Mouse (Mus musculus) embryonic facial prominence, embryonic 13.5 days (tissue): ENCODE data around the gene Nrd1. TPM values are rescaled to one million over a fixed set of nuclear protein-coding genes. Genes with fewer than 3 reads are reported as not detected.
A peak's percentile ranks its signal among the peaks of the same experiment; 100 is the strongest.

ENCODE experiments used
- ATAC-seq: fragments of 200-750 bp; cut with Nextera tagmentation; 2 replicates; pipeline ENCODE4 v1.8.0; 2017; ENCODE audit warnings: low read depth; ENCODE audit not compliant: insufficient number of reproducible peaks, insufficient read depth, low FRiP score, low TSS enrichment
- H3K27ac ChIP-seq: fragments of 300-500 bp; sonication (generic); 2 replicates; pipeline ENCODE4 v1.5.1; 2015; ENCODE audit warnings: moderate library complexity, mild to moderate bottlenecking, inconsistent platforms
- H3K27me3 ChIP-seq: fragments of 300-500 bp; sonication (generic); 2 replicates; pipeline ENCODE4 v1.6.1; 2015; ENCODE audit warnings: mild to moderate bottlenecking, inconsistent platforms
- H3K36me3 ChIP-seq: fragments of 300-500 bp; sonication (generic); 2 replicates; pipeline ENCODE4 v1.6.1; 2015; ENCODE audit warnings: mild to moderate bottlenecking, inconsistent platforms
- H3K4me1 ChIP-seq: fragments of 300-500 bp; sonication (generic); 2 replicates; pipeline ENCODE4 v1.6.1; 2015; ENCODE audit warnings: inconsistent platforms
- H3K4me2 ChIP-seq: fragments of 300-500 bp; sonication (generic); 2 replicates; pipeline ENCODE4 v1.6.1; 2015; ENCODE audit warnings: moderate library complexity, mild to moderate bottlenecking, inconsistent platforms
- H3K4me3 ChIP-seq: fragments of 300-500 bp; sonication (generic); 2 replicates; pipeline ENCODE4 v1.5.1; 2015; ENCODE audit warnings: mild to moderate bottlenecking, inconsistent platforms
- H3K9ac ChIP-seq: fragments of 300-500 bp; sonication (generic); 2 replicates; pipeline ENCODE4 v1.6.1; 2015; ENCODE audit warnings: mild to moderate bottlenecking, inconsistent platforms
- H3K9me3 ChIP-seq: fragments of 300-500 bp; sonication (generic); 2 replicates; pipeline ENCODE4 v1.6.1; 2016; ENCODE audit warnings: inconsistent platforms
- WGBS: fragments of 180-500 bp; shearing (Covaris S2); methylation state at CpG from one replicate; pipeline ENCODE4 v1.1.7; 2015; ENCODE audit warnings: mixed read lengths; 5-methylcytosine and 5-hydroxymethylcytosine counted together
- polyA plus RNA-seq: library from polyadenylated mRNA; unstranded; fragments of >200 nt; fragmentation: Nextera tagmentation; extraction: Ambion mirVana; gene quantifications from 2 replicates; pipeline ENCODE4 v1.2.1, GENCODE M21; 2015

Gene Nrd1
- polyA plus RNA-seq, 1 experiment from 2014 or later, result 77.2 TPM

DNA sequence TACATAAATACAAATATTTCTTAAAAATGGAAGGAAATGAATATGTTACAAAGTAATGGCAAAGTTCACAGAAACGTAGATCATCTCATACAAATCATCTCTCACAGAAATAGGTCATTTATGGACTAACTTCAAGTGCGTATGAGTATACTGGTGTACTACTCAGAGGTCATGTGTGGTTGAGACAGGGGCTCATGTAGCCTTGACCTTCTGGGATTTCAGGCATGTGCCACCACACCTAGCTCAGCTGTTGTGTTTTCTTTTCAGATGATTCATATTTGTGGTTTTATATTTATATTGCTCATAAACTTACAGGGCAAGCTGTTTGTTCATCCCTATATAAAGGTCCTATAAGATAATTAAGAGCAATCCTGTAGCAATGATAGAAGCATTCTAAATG, 29.8 kb downstream of the Nrd1 start:
- ATAC-seq, result no peak
- no peak overlapping the region for H3K4me2 ChIP-seq
- no peaks in the 10 kb centered on the region for H3K4me1 ChIP-seq
- H3K27me3 ChIP-seq, result no peaks in the 10 kb centered on the region
- H3K4me3 ChIP-seq, result no peak overlapping the region
- H3K9ac ChIP-seq, result no peak overlapping the region
- 96% methylated on average over 2 of the region's 2 CpGs for WGBS
- H3K27ac ChIP-seq, result no peak overlapping the region
- H3K36me3 ChIP-seq, result peaks cover 54% of the 10 kb centered on the region
- no peaks in the 10 kb centered on the region for H3K9me3 ChIP-seq

DNA sequence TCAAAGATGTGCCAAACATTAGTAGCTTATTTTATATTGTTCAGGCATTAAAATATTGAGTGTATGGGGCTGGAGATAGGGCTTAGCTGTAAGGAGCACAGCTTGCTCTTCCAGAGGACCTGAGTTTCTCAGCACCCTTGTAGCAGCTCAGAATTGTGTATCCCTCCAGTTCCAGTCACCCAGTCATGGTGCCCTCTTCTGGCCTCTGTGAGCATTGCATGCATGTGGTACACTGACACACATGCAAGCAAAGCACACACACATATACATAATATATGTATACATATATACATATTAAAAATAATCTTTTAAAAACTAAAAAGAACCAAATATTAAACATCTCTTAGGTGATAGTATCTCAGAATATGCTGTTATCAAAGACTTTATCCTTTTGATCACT, 35.9 kb downstream of the Nrd1 start:
- Histone ChIP-seq H3K36me3 (peaks cover 61% of the 10 kb centered on the region), H3K4me2 (no peak overlapping the region), H3K9ac (no peak overlapping the region), H3K4me1 (no peaks in the 10 kb centered on the region), H3K27me3 (no peaks in the 10 kb centered on the region), H3K27ac (no peak overlapping the region), H3K9me3 (no peaks in the 10 kb centered on the region), H3K4me3 (no peak overlapping the region)
- no peak for ATAC-seq

DNA sequence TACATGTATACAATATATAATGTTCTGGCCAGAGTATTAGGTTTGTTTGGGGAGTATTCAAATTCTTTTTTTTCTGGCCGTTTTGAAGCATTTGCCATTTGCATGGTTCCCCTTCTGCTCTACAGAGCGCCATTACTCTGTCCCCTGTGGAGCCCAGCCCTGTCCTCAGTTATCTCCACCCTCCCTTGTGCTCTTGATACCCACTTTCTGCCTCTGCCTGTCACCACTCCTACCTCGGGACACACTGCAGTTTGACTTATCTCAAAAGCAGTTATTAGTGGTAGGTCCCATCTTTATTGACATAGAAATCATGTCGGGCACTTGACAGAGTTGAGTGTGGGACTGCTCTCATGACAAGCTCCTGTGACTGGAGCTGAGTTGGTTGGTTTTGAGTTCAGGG, 42.3 kb downstream of the Nrd1 start:
- Histone ChIP-seq H3K27ac (no peak overlapping the region), H3K4me2 (no peak overlapping the region), H3K4me1 (no peaks in the 10 kb centered on the region), H3K4me3 (no peak overlapping the region), H3K9me3 (no peaks in the 10 kb centered on the region), H3K27me3 (no peaks in the 10 kb centered on the region), H3K9ac (no peak overlapping the region), H3K36me3 (peaks cover 89% of the 10 kb centered on the region)
- 89% methylated on average over 4 of the region's 4 CpGs for WGBS
- no peak for ATAC-seq

DNA sequence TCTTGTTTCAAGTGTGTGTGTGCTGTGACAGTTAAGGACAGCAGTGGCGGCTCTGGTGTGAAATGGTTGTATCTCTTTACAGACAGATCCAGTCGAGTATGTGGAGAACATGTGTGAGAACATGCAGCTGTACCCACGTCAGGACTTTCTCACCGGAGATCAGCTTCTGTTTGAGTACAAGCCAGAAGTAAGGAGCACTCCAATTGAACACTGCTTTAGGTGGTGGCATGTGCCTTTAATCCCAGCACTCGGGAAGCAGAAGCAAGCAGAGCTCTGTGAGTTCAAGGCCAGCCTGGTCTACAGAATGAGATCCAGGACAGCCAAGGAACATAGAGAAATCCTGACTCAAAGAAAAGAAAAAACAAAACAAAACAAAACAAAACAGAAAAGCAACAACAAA, 42.8 kb downstream of the Nrd1 start:
- WGBS, result 77% methylated on average over 5 of the region's 5 CpGs
- Histone ChIP-seq H3K27me3 (no peaks in the 10 kb centered on the region), H3K4me3 (no peak overlapping the region), H3K9ac (no peak overlapping the region), H3K27ac (no peak overlapping the region), H3K36me3 (peaks cover 90% of the 10 kb centered on the region), H3K4me2 (no peak overlapping the region), H3K9me3 (no peaks in the 10 kb centered on the region), H3K4me1 (no peaks in the 10 kb centered on the region)
- no peak for ATAC-seq

DNA sequence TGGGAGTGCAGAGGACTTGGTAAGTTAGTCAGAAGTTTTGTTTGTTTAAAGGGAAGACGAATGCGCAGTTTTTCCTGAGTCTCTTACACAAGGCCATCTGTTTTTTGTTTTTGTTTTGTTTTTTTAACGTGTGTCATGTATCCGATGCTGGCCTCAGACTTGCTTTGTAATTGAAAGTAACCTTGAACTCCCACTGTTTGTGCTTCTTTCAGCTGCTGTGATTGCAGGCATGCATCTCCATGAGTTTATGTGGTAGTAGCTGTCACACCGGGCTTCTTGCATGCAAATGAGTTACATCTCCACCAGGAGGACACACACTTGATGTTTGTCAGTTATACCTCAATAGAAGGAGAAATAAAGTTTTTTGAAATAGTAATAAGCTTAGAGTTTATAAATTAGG, 43.3 kb downstream of the Nrd1 start:
- 60% methylated on average over 5 of the region's 5 CpGs for WGBS
- Histone ChIP-seq H3K4me2 (no peak overlapping the region), H3K9me3 (no peaks in the 10 kb centered on the region), H3K27me3 (no peaks in the 10 kb centered on the region), H3K36me3 (peaks cover 88% of the 10 kb centered on the region), H3K27ac (no peak overlapping the region), H3K4me1 (no peaks in the 10 kb centered on the region), H3K4me3 (no peak overlapping the region), H3K9ac (no peak overlapping the region)
- ATAC-seq, result no peak

GRCm38 (mm10) chr4:109048258-109048657, 47.8 kb downstream of the Nrd1 start:
- H3K27me3 ChIP-seq, result no peaks in the 10 kb centered on the region
- no peak for ATAC-seq
- H3K9me3 ChIP-seq, result no peaks in the 10 kb centered on the region
- H3K9ac ChIP-seq, result no peak overlapping the region
- H3K4me3 ChIP-seq, result no peak overlapping the region
- H3K36me3 ChIP-seq, result peaks cover 79% of the 10 kb centered on the region
- WGBS, result 92% methylated on average over 4 of the region's 4 CpGs
- H3K27ac ChIP-seq, result no peak overlapping the region
- no peaks in the 10 kb centered on the region for H3K4me1 ChIP-seq
- H3K4me2 ChIP-seq, result no peak overlapping the region

DNA sequence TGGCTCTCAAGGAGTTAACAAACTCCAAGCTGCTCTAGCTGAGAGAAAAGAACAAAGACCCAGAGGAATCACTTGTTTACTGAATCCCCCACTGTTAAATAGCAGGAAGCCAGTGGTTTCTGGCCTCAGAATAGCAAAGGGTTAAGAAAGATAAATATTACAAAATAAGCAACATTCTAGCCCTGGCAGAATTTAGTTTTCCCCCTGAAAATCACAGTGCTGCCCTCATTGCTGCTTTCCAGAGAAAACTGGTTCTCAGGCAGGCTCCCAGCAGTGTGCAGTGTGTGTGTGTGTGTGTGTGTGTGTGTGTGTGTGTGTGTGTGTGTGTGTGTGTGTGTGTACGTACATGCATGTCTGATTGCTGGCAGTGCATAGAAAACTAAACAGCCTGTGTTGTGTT, 51.8 kb downstream of the Nrd1 start:
- Histone ChIP-seq H3K36me3 (peaks cover 74% of the 10 kb centered on the region), H3K9ac (no peak overlapping the region), H3K4me2 (no peak overlapping the region; the same call in 1 of the 2 replicates), H3K27ac (peak overlapping the region; percentile 39; the same call in 1 of the 2 replicates), H3K9me3 (no peaks in the 10 kb centered on the region), H3K4me3 (no peak overlapping the region), H3K27me3 (no peaks in the 10 kb centered on the region), H3K4me1 (no peaks in the 10 kb centered on the region)
- WGBS, result no CpG with 5 or more reads among the region's 1 CpGs
- ATAC-seq, result no peak

DNA sequence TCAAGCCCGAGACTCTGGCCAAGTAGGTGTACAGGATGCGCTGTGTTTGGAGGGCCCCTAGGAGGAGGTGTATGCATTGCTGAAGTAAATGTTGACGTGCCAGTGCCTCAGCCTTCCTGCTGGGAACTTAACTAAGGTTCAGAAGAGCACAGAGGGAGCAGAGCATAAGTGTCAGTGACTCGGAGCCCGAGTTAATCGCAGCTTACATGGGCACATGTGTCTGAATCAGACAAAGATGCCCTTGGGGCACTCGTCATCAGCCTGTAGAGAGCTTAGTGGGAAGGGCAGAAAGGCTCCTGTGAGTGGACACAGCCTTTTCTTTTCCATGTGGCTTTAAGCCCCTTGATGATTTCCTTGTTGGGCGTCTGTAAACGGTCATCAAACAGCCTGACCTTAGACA, 53.5 kb downstream of the Nrd1 start:
- WGBS, result 79% methylated on average over 9 of the region's 9 CpGs
- no peak for ATAC-seq
- Histone ChIP-seq H3K9ac (no peak overlapping the region), H3K36me3 (peaks cover 78% of the 10 kb centered on the region), H3K27me3 (no peaks in the 10 kb centered on the region), H3K4me1 (no peaks in the 10 kb centered on the region), H3K9me3 (no peaks in the 10 kb centered on the region), H3K4me3 (no peak overlapping the region), H3K27ac (no peak overlapping the region), H3K4me2 (no peak overlapping the region)

- H3K27me3 ChIP-seq, result no peaks in the 10 kb centered on the region
- H3K9me3 ChIP-seq, result no peaks in the 10 kb centered on the region
- H3K4me2 ChIP-seq, result no peak overlapping the region
- peaks cover 79% of the 10 kb centered on the region for H3K36me3 ChIP-seq
- no peaks in the 10 kb centered on the region for H3K4me1 ChIP-seq
- no peak overlapping the region for H3K9ac ChIP-seq
- no peak overlapping the region for H3K4me3 ChIP-seq
- ATAC-seq, result no peak
- WGBS, result 85% methylated on average over 7 of the region's 7 CpGs
- H3K27ac ChIP-seq, result no peak overlapping the region
These were observed 55.9 kb downstream of the Nrd1 start for GRCm38 (mm10) chr4:109056351-109056750.

DNA sequence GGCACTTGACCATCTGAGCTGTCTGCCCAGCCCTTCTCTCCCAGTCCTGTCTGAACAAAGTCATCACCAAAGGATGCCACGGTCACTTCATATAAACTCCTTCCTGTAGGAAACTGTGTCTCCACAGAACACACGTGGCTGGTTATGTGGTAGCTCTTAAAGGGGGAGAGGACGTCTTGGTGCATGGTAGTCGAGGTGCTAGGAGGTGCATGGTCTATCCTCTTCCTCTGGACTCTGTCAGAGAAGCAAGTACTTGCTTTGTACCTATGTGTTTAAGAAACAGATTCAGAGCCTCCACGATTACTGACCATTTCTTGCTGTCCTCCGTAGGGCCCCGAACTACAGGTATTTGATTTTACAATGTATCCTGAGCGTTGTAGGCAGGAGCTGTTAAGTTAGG, 57.2 kb downstream of the Nrd1 start:
- ATAC-seq, result no peak
- Histone ChIP-seq H3K27ac (no peak overlapping the region), H3K27me3 (no peaks in the 10 kb centered on the region), H3K4me3 (no peak overlapping the region), H3K9ac (no peak overlapping the region), H3K36me3 (peaks cover 83% of the 10 kb centered on the region), H3K4me2 (no peak overlapping the region), H3K4me1 (no peaks in the 10 kb centered on the region), H3K9me3 (no peaks in the 10 kb centered on the region)
- whole genome bisulfite sequencing, result 89% methylated on average over 8 of the region's 8 CpGs

GRCm38 (mm10) chr4:109059255-109059821, 58.9 kb downstream of the Nrd1 start:
- H3K36me3 ChIP-seq, result peaks cover 94% of the 10 kb centered on the region
- no peaks in the 10 kb centered on the region for H3K27me3 ChIP-seq
- 90% methylated on average over 4 of the region's 4 CpGs for WGBS

GRCm38 (mm10) chr4:109064941-109065340, 64.5 kb downstream of the Nrd1 start:
- H3K9me3 ChIP-seq, result no peaks in the 10 kb centered on the region
- no peak for ATAC-seq
- H3K4me3 ChIP-seq, result no peak overlapping the region
- H3K4me1 ChIP-seq, result no peaks in the 10 kb centered on the region
- whole genome bisulfite sequencing, result 79% methylated on average over 6 of the region's 6 CpGs
- H3K36me3 ChIP-seq, result peaks cover 90% of the 10 kb centered on the region
- no peak overlapping the region for H3K27ac ChIP-seq
- H3K9ac ChIP-seq, result no peak overlapping the region
- H3K4me2 ChIP-seq, result no peak overlapping the region
- no peaks in the 10 kb centered on the region for H3K27me3 ChIP-seq

More at GRCm38 (mm10) chr4:109059255-109059821, 58.9 kb downstream of the Nrd1 start:
- H3K4me2 ChIP-seq, result no peak overlapping the region
- no peak overlapping the region for H3K4me3 ChIP-seq
- H3K9me3 ChIP-seq, result no peaks in the 10 kb centered on the region
- H3K4me1 ChIP-seq, result no peaks in the 10 kb centered on the region
- no peak overlapping the region for H3K27ac ChIP-seq
- H3K9ac ChIP-seq, result no peak overlapping the region
- ATAC-seq, result no peak

DNA sequence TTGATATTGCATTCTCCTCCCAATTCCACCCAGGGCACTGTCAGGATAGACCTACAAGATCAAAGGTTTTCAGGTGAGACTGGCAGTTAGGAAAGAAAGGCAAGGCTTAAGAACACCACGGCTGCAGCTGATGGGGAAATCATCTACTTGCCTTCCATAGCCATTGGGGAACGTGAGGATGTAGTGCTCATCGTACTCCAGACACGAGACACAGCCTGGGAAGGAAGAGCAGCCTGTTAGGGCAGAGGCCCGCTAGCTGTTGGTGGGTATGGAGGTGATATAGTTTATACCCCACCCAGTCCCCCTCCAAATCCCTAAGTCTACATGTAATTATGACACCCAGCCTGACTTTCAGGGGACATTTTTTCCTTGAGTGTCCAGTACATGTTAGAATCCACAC, 65.3 kb downstream of the Nrd1 start:
- no peak overlapping the region for H3K4me2 ChIP-seq
- no peaks in the 10 kb centered on the region for H3K27me3 ChIP-seq
- 91% methylated on average over 5 of the region's 5 CpGs for WGBS
- no peaks in the 10 kb centered on the region for H3K4me1 ChIP-seq
- no peak for ATAC-seq
- H3K27ac ChIP-seq, result no peak overlapping the region
- peaks cover 90% of the 10 kb centered on the region for H3K36me3 ChIP-seq
- no peaks in the 10 kb centered on the region for H3K9me3 ChIP-seq
- H3K9ac ChIP-seq, result no peak overlapping the region
- no peak overlapping the region for H3K4me3 ChIP-seq
